Mouse (Mus musculus) C2C12 (cell line): ENCODE measurements around the gene Fam114a1.

Experiments
- CEBPB ChIP-seq: IDR thresholded peaks from one replicate; pipeline ENCODE4 v1.6.1; 2011; ENCODE audit warnings: low read depth, mild to moderate bottlenecking, control low read depth, moderate library complexity
- CTCF ChIP-seq: IDR thresholded peaks from one replicate; pipeline ENCODE4 v1.5.1; 2011; ENCODE audit not compliant: control insufficient read depth, insufficient read depth, insufficient read length
- FOSL1 ChIP-seq: IDR thresholded peaks from one replicate; pipeline ENCODE4 v1.8.0; 2011; ENCODE audit warnings: mild to moderate bottlenecking, low read length; ENCODE audit not compliant: poor library complexity, insufficient read depth, severe bottlenecking
- MAX ChIP-seq: IDR thresholded peaks from one replicate; pipeline ENCODE4 v1.6.1; 2011; ENCODE audit warnings: mild to moderate bottlenecking, control low read depth
- MYOD1 ChIP-seq: IDR thresholded peaks from one replicate; pipeline ENCODE4 v1.6.1; 2011; ENCODE audit warnings: low read depth; ENCODE audit not compliant: control insufficient read depth, insufficient read length
- MYOG ChIP-seq: IDR thresholded peaks from one replicate; pipeline ENCODE4 v1.6.1; 2011; ENCODE audit not compliant: control insufficient read depth, insufficient read length; ENCODE audit errors: extremely low read depth
- USF1 ChIP-seq: IDR thresholded peaks from one replicate; pipeline ENCODE4 v1.6.1; 2011; ENCODE audit warnings: low read depth, mild to moderate bottlenecking, control low read depth, moderate library complexity

- TF ChIP-seq CTCF, result no peak
- TF ChIP-seq CEBPB, result no peak
- TF ChIP-seq MYOD1, result no peak
- TF ChIP-seq MAX, result no peak
- no peak for TF ChIP-seq FOSL1
- TF ChIP-seq USF1, result no peak
- no peak for TF ChIP-seq MYOG
Measured at GRCm38 (mm10) chr5:65047285-65047855, 77.5 kb downstream of the Fam114a1 start.
